Mouse (Mus musculus) ovary, adult 18-20 months (tissue): ENCODE data around the gene Fscb.

ENCODE experiments used
- DNase-seq: peaks from one replicate; pipeline ENCODE4 v3.0.0; 2022; ENCODE audit warnings: low spot score, mixed read lengths

The Fscb gene

GRCm38 (mm10) chr12:64474590-64474989 lies at the start of gene Fscb:
Gene Fscb (minus strand): TSS chr12:64474690.
- no peak for DNase-seq

GRCm38 (mm10) chr12:64516775-64517174 lies 42.3 kb upstream of the Fscb start:
- DNase-seq = no peak

- DNase-seq = no peak
Measured at GRCm38 (mm10) chr12:64513439-64513838, 38.9 kb upstream of the Fscb start.

GRCm38 (mm10) chr12:64497706-64498105 lies 23.2 kb upstream of the Fscb start:
- DNase-seq = no peak

- no peak for DNase-seq
Measured at GRCm38 (mm10) chr12:64473615-64474014, 875 bp downstream of the Fscb start.

GRCm38 (mm10) chr12:64473136-64473535 lies 1.4 kb downstream of the Fscb start:
- no peak for DNase-seq

- DNase-seq = no peak
Measured at GRCm38 (mm10) chr12:64455228-64455627, 19.3 kb downstream of the Fscb start.

- no peak for DNase-seq
Measured at GRCm38 (mm10) chr12:64449911-64450310, 24.6 kb downstream of the Fscb start.

GRCm38 (mm10) chr12:64436675-64437074 lies 37.8 kb downstream of the Fscb start:
- DNase-seq = no peak
